Comparison of ENCODE assay signal across 15 mouse cellular contexts in the genomic region with DNA sequence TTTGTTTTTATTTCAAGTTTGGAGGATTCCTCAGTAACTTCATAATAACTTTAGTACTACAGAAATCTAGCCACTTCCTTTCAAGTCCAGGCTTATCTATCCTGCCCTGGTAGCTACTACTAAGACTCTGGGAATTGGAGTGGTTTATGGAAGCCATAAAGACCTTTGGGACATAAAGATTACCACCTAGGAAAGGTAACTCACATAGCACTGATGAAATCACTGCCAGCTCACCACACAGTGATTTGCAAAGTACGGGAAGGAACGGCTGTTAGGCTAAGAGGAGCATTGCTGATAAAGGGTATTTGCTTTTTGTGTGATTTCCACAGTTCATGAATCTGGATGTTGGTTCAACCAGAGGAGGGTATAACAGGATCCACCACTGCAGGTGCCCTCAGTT.
"Had no signal": no experiment of that assay in that cellular context is flagged by ENCODE, and none has a peak within 500 bp of the region (broad histone marks: within the 10 kb centered on the region; RNA-seq: fewer than 3 reads in every experiment).

No protein-coding gene starts in this region.

- H3K36me3 ChIP-seq: liver, embryonic 13.5 days; lung, embryonic 15.5 days; midbrain, embryonic 15.5 days; neural tube, embryonic 12.5 days had no signal

- H3K4me2 ChIP-seq: liver, embryonic 13.5 days; lung, embryonic 15.5 days; midbrain, embryonic 11.5 days; midbrain, embryonic 15.5 days; neural tube, embryonic 12.5 days had no signal

- H3K9ac ChIP-seq: liver, embryonic 13.5 days; liver, postnatal 0 days; lung, embryonic 15.5 days; midbrain, embryonic 15.5 days; neural tube, embryonic 12.5 days had no signal

- H3K4me3 ChIP-seq: liver, embryonic 13.5 days; lung, embryonic 15.5 days; megakaryocyte, embryonic 14.5 days; midbrain, embryonic 15.5 days; neural tube, embryonic 12.5 days had no signal

- ATAC-seq: inflammation-experienced regulatory T-cells, adult 6 months; liver, postnatal 0 days; midbrain, embryonic 15.5 days had no signal

- DNase-seq: kidney, adult 8-10 months; kidney, postnatal 25 days; layer of hippocampus, adult 9-11 months; layer of hippocampus, postnatal 36 days; liver; liver, embryonic 13.5 days; liver, postnatal 0 days; lung, postnatal 14 days had no signal

- H3K27me3 ChIP-seq: liver, embryonic 13.5 days; lung, embryonic 15.5 days; midbrain, embryonic 15.5 days; neural tube, embryonic 12.5 days had no signal

- H3K27ac ChIP-seq: liver, embryonic 13.5 days; lung, embryonic 15.5 days; macrophage; midbrain, embryonic 15.5 days; neural tube, embryonic 12.5 days had no signal

- H3K9me3 ChIP-seq: liver, embryonic 13.5 days; lung, embryonic 15.5 days; megakaryocyte, embryonic 14.5 days; midbrain, embryonic 15.5 days; neural tube, embryonic 12.5 days had no signal

- H3K4me1 ChIP-seq: midbrain, embryonic 15.5 days had no signal
